Mouse (Mus musculus): ENCODE results near the gene Cldn7.

DNA sequence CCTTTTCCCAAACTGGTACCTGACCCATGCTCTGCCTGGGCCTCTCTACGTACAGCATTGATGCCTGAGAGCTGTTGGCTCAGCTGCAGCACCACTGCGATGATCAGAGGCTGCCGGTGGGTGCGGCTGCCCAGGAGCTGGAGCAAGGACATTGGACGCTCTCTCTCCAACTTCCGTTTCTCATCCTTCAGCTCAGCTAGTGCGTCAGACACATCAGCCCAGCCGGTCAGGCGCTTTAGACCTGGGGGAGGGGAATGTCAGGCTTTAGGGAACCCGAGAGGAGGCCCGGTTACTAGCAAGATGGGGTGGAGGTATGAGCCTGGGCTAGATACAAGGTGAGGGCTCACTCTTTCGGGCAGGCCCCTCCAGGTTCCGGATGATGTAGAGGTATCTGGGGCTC, 19.4 kb upstream of the Cldn7 start:
- no peak for TF ChIP-seq USF1 (IDR thresholded peaks at IDR 0.05; ENCODE audit: low read depth)
- TF ChIP-seq POLR2A (IDR thresholded peaks at IDR 0.05; ENCODE audit: insufficient read length, low read depth), result no peak
- TF ChIP-seq MYOD1 (IDR thresholded peaks at IDR 0.05; ENCODE audit: control insufficient read depth in 1 of 3, insufficient read length in 2 of 3, low read depth in 2 of 3), result no peak
- no peak for TF ChIP-seq TCF12 (IDR thresholded peaks at IDR 0.05; ENCODE audit: insufficient read depth, poor library complexity, severe bottlenecking)
- TF ChIP-seq E2F4 (IDR thresholded peaks at IDR 0.05; ENCODE audit: insufficient read depth), result no peak
- TF ChIP-seq TCF3 (IDR thresholded peaks at IDR 0.05; ENCODE audit: insufficient read length, low read depth), result no peak
- TF ChIP-seq CEBPB (IDR thresholded peaks at IDR 0.05; ENCODE audit: insufficient read depth, poor library complexity, severe bottlenecking), result no peak
- no peak for TF ChIP-seq SRF (IDR thresholded peaks at IDR 0.05; ENCODE audit: control insufficient read depth, insufficient read length, low read depth)
- TF ChIP-seq MAX (IDR thresholded peaks at IDR 0.05; ENCODE audit: low read depth), result no peak
- no peak for TF ChIP-seq POLR2AphosphoS2 (IDR thresholded peaks at IDR 0.05; ENCODE audit: insufficient read length, low read depth)
- TF ChIP-seq MYOG (IDR thresholded peaks at IDR 0.05; ENCODE audit: control insufficient read depth in 1 of 3, insufficient read depth in 1 of 3, insufficient read length in 2 of 3, low read depth in 2 of 3), result no peak
- TF ChIP-seq REST (IDR thresholded peaks at IDR 0.05; ENCODE audit: insufficient read depth, insufficient read length), result no peak
